11 mouse cellular contexts compared by ENCODE assay signal in the genomic region with DNA sequence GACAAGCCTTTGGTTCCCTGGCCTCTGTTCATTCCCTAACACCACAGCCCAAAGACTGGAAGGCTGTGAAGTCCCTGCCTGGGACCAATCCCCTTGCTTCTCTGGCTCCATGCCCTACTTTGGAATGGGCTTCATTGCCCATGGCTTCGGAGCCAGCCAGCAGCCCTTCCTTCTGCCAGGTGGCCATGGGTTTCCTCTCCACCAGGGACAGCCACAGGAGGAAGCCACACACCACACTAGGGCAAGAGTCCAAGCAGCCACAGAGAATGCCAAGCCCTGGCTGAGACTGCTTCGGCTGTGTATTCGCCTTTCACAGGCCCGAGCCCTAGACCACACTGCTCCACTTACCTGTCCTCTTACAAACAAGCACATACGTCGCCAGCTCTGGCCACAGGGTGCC. TPM values are rescaled to one million over a fixed set of nuclear protein-coding genes. Genes with fewer than 3 reads are reported as not detected.
DNase-seq lines count a peak whose midpoint lies in the region; ATAC-seq lines count a peak whose summit lies in the region.
"Had no signal": no experiment of that assay in that cellular context is flagged by ENCODE, and none has a peak within 500 bp of the region (broad histone marks: within the 10 kb centered on the region; RNA-seq: fewer than 3 reads in every experiment).

No protein-coding gene starts in this region.

- no peaks in the 10 kb centered on the region; the same call in 1 of the 2 replicates for H3K9me3 ChIP-seq in heart, embryonic 10.5 days
- H3K9me3 ChIP-seq: liver, embryonic 13.5 days had no signal

- peaks cover 23% of the 10 kb centered on the region for H3K4me1 ChIP-seq in heart, embryonic 10.5 days

- ATAC-seq in megakaryocyte progenitor cell, adult 5-6 weeks (replicated peaks; ENCODE audit: poor library complexity), result peak; percentile 48
- ATAC-seq: midbrain, embryonic 16.5 days had no signal

- peak overlapping the region; percentile 42; the same call in 1 of the 2 replicates for H3K27ac ChIP-seq in heart, embryonic 10.5 days
- H3K27ac ChIP-seq: liver, embryonic 13.5 days had no signal

- DNase-seq in heart, embryonic 10.5 days (ENCODE audit: low spot score), result no peak
- DNase-seq in heart, postnatal 25 days (ENCODE audit: low spot score), result no peak
- DNase-seq in right cerebral cortex, postnatal 14 days, result peak; percentile 24
- DNase-seq in right cerebral cortex, adult 2 months (ENCODE audit: low spot score in 2 of 2), result no peak
- peak; percentile 82 for DNase-seq in cerebellum, adult 8-10 months
- DNase-seq in lung, postnatal 4 days, result no peak
- no peak for DNase-seq in kidney, adult 8-10 months
- DNase-seq: kidney, postnatal 25 days; liver, embryonic 13.5 days had no signal

- no peak overlapping the region for H3K4me3 ChIP-seq in heart, embryonic 10.5 days
- H3K4me3 ChIP-seq: liver, embryonic 13.5 days had no signal

- WGBS in heart, embryonic 10.5 days, result 77% methylated on average over 6 of the region's 6 CpGs

- peaks cover 24% of the 10 kb centered on the region; the same call in 1 of the 2 replicates for H3K27me3 ChIP-seq in heart, embryonic 10.5 days (ENCODE audit: insufficient read depth, poor library complexity, severe bottlenecking)
- H3K27me3 ChIP-seq: liver, embryonic 13.5 days had no signal

- intact Hi-C loops in heart, postnatal 25 days (cut with DNase I), result no loop called here

- H3K36me3 ChIP-seq in heart, embryonic 10.5 days, result no peaks in the 10 kb centered on the region
- H3K36me3 ChIP-seq: liver, embryonic 13.5 days had no signal

RNA-seq across cellular contexts. Expression of gene Cyth4, which starts 9.2 kb away (rescaled TPM):
- polyA plus RNA-seq in heart, embryonic 10.5 days (2016; fragmentation: Nextera tagmentation; extraction: Ambion mirVana), result 2.3 and 5.0 TPM in 2 replicates
- total RNA-seq in heart, postnatal 25 days (2021), result 1 to 10 TPM; 5.5 to 5.8 TPM
- total RNA-seq in megakaryocyte progenitor cell, adult 5-6 weeks (2015), result 34.6 and 45.8 TPM in 2 replicates
- total RNA-seq in megakaryocyte progenitor cell, adult 5-6 weeks (2017), result 74.9 and 87.2 TPM in 2 replicates

RNA-seq across cellular contexts. Expression of gene Rac2, which starts 33.5 kb away (rescaled TPM):
- 5.9 and 13.0 TPM in 2 replicates for polyA plus RNA-seq in heart, embryonic 10.5 days (2016; fragmentation: Nextera tagmentation; extraction: Ambion mirVana)
- 1 to 10 TPM; 5.1 to 5.6 TPM for total RNA-seq in heart, postnatal 25 days (2021)
- 402 and 432 TPM in 2 replicates for total RNA-seq in megakaryocyte progenitor cell, adult 5-6 weeks (2015)
- 164 and 243 TPM in 2 replicates for total RNA-seq in megakaryocyte progenitor cell, adult 5-6 weeks (2017)

Comparison
In these comparisons a context has a peak if more than half of its experiments do, and no peak if none do; other contexts are left out.
1. DNase-seq: peak in right cerebral cortex, postnatal 14 days (single experiment) and cerebellum, adult 8-10 months (single experiment); none in heart, embryonic 10.5 days (single experiment), heart, postnatal 25 days (single experiment), right cerebral cortex, adult 2 months (0 of 2), lung, postnatal 4 days (0 of 2) and kidney, adult 8-10 months (0 of 2).
2. RNA of gene Cyth4, which starts 9.2 kb away (total RNA-seq): 34.6 to 87.2 TPM in megakaryocyte progenitor cell, adult 5-6 weeks; 5.5 to 5.8 TPM in heart, postnatal 25 days; every median in the first group is over 4 times any median in the second.
3. RNA of gene Rac2, which starts 33.5 kb away (total RNA-seq): 164 to 432 TPM in megakaryocyte progenitor cell, adult 5-6 weeks; 5.1 to 5.6 TPM in heart, postnatal 25 days; every median in the first group is over 10 times any median in the second.